Mouse (Mus musculus): ENCODE results near the gene Gpr156.

Gpr156 gene

GRCm38 (mm10) chr16:37919000-37919399 lies 2.7 kb downstream of the Gpr156 start:
- DNase-seq (ENCODE audit: low spot score) = no peak

- no peak for DNase-seq (ENCODE audit: low spot score)
Observed at GRCm38 (mm10) chr16:37920842-37921409, 4.6 kb downstream of the Gpr156 start.

GRCm38 (mm10) chr16:37926087-37926486 lies 9.8 kb downstream of the Gpr156 start:
- no peak for DNase-seq (ENCODE audit: low spot score)

- DNase-seq (ENCODE audit: low spot score) = no peak
Observed at GRCm38 (mm10) chr16:37927117-37927516, 10.8 kb downstream of the Gpr156 start.

GRCm38 (mm10) chr16:37929006-37929405 lies 12.7 kb downstream of the Gpr156 start:
- no peak for DNase-seq (ENCODE audit: low spot score)

- no peak for DNase-seq (ENCODE audit: low spot score)
Observed at GRCm38 (mm10) chr16:37929626-37930025, 13.3 kb downstream of the Gpr156 start.

GRCm38 (mm10) chr16:37934932-37935331 lies 18.6 kb downstream of the Gpr156 start:
- no peak for DNase-seq (ENCODE audit: low spot score)

GRCm38 (mm10) chr16:37937276-37937675 lies 21.0 kb downstream of the Gpr156 start:
- no peak for DNase-seq (ENCODE audit: low spot score)

- no peak for DNase-seq (ENCODE audit: low spot score)
Observed at GRCm38 (mm10) chr16:37938125-37939081, 22.1 kb downstream of the Gpr156 start.

GRCm38 (mm10) chr16:37939082-37939863 lies 23.0 kb downstream of the Gpr156 start:
- no peak for DNase-seq (ENCODE audit: low spot score)

- no peak for DNase-seq (ENCODE audit: low spot score)
Observed at GRCm38 (mm10) chr16:37940291-37940690, 24.0 kb downstream of the Gpr156 start.

GRCm38 (mm10) chr16:37943701-37944100 lies 27.4 kb downstream of the Gpr156 start:
- DNase-seq (ENCODE audit: low spot score) = no peak

- no peak for DNase-seq (ENCODE audit: low spot score)
Observed at GRCm38 (mm10) chr16:37945031-37945796, 28.9 kb downstream of the Gpr156 start.

GRCm38 (mm10) chr16:37947160-37947559 lies 30.9 kb downstream of the Gpr156 start:
- no peak for DNase-seq (ENCODE audit: low spot score)

- no peak for DNase-seq (ENCODE audit: low spot score)
Observed at GRCm38 (mm10) chr16:37948365-37948764, 32.1 kb downstream of the Gpr156 start.

- no peak for DNase-seq (ENCODE audit: low spot score)
Observed at GRCm38 (mm10) chr16:37951171-37951570, 34.9 kb downstream of the Gpr156 start.

- no peak for DNase-seq (ENCODE audit: low spot score)
Observed at GRCm38 (mm10) chr16:37953186-37953585, 36.9 kb downstream of the Gpr156 start.

- DNase-seq (ENCODE audit: low spot score) = no peak
Observed at GRCm38 (mm10) chr16:37953991-37954942, 38.0 kb downstream of the Gpr156 start.

GRCm38 (mm10) chr16:37955336-37955917 lies 39.1 kb downstream of the Gpr156 start:
- DNase-seq (ENCODE audit: low spot score) = no peak

- DNase-seq (ENCODE audit: low spot score) = no peak
Observed at GRCm38 (mm10) chr16:37956076-37956676, 39.9 kb downstream of the Gpr156 start.

Measured in ovary, postnatal 10 days (tissue).